Mouse (Mus musculus) stomach, embryonic 14.5 days (tissue): ENCODE measurements at regions not wholly inside any gene's neighbourhood (a gene's known extent, or its start where the extent isn't known, plus 50 kb on each side); places are given as distances from the start of the nearest gene placed in this dataset.

Experiments
- ATAC-seq: fragments of 200-750 bp; cut with Nextera tagmentation; 2 replicates; pipeline ENCODE4 v1.8.0; 2017; ENCODE audit warnings: low read depth, moderate TSS enrichment; ENCODE audit not compliant: insufficient number of reproducible peaks, insufficient read depth, low FRiP score
- H3K27ac ChIP-seq: fragments of 300-500 bp; sonication (generic); 2 replicates; pipeline ENCODE4 v1.5.1; 2014; ENCODE audit warnings: mild to moderate bottlenecking, low read length, moderate library complexity, mixed read lengths
- H3K27me3 ChIP-seq: fragments of 300-500 bp; sonication (generic); 2 replicates; pipeline ENCODE4 v1.6.1; 2014; ENCODE audit warnings: low read length, control low read depth, mixed read lengths; ENCODE audit not compliant: control insufficient read depth, insufficient read depth
- H3K36me3 ChIP-seq: fragments of 300-500 bp; sonication (generic); 2 replicates; pipeline ENCODE4 v1.6.1; 2014; ENCODE audit warnings: mild to moderate bottlenecking, control low read depth, low read length, moderate library complexity, mixed read lengths; ENCODE audit not compliant: control insufficient read depth, insufficient read depth
- H3K4me1 ChIP-seq: fragments of 300-500 bp; sonication (generic); 2 replicates; pipeline ENCODE4 v1.6.1; 2014; ENCODE audit warnings: low read length, control low read depth, mixed read lengths; ENCODE audit not compliant: control insufficient read depth, insufficient read depth
- H3K4me2 ChIP-seq: fragments of 300-500 bp; sonication (generic); replicated peaks from 2 replicates; pipeline ENCODE4 v1.6.1; 2014; ENCODE audit warnings: low read depth, low read length, control low read depth
- H3K4me3 ChIP-seq: fragments of 300-500 bp; sonication (generic); 2 replicates; pipeline ENCODE4 v1.5.1; 2014; ENCODE audit warnings: low read depth, low read length, control low read depth
- H3K9ac ChIP-seq: fragments of 300-500 bp; sonication (generic); replicated peaks from 2 replicates; pipeline ENCODE4 v1.6.1; 2014; ENCODE audit warnings: low read depth, mild to moderate bottlenecking, control low read depth, low read length, moderate library complexity, mixed read lengths
- H3K9me3 ChIP-seq: fragments of 300-500 bp; sonication (generic); 2 replicates; pipeline ENCODE4 v1.6.1; 2016; ENCODE audit warnings: low read depth, low read length, control low read depth; ENCODE audit not compliant: control insufficient read depth
- WGBS: fragments of 180-500 bp; shearing (Covaris S2); extraction: QIAGEN DNeasy Blood & Tissue Kit; methylation state at CpG from one replicate; pipeline ENCODE4 v1.1.7; 2014; 5-methylcytosine and 5-hydroxymethylcytosine counted together

- Histone ChIP-seq H3K9me3 (no peaks in the 10 kb centered on the region), H3K4me1 (no peaks in the 10 kb centered on the region), H3K4me3 (no peak overlapping the region), H3K27ac (no peak overlapping the region), H3K4me2 (no peak overlapping the region), H3K9ac (no peak overlapping the region), H3K36me3 (no peaks in the 10 kb centered on the region), H3K27me3 (no peaks in the 10 kb centered on the region)
- WGBS = 93% methylated on average over 1 of the region's 1 CpGs
- ATAC-seq = no peak
These were observed 230.1 kb downstream of the Lyplal1 start for GRCm38 (mm10) chr1:185887031-185887430.

- no peak overlapping the region for H3K27ac ChIP-seq
- H3K9me3 ChIP-seq = no peaks in the 10 kb centered on the region
- no peak overlapping the region for H3K4me2 ChIP-seq
- no peak overlapping the region for H3K4me3 ChIP-seq
- no peaks in the 10 kb centered on the region for H3K27me3 ChIP-seq
- WGBS = 36% methylated on average over 4 of the region's 4 CpGs
- H3K4me1 ChIP-seq = no peaks in the 10 kb centered on the region
- ATAC-seq = no peak
- H3K9ac ChIP-seq = no peak overlapping the region
- no peaks in the 10 kb centered on the region for H3K36me3 ChIP-seq
These were observed 225.3 kb downstream of the Lyplal1 start for GRCm38 (mm10) chr1:185891814-185892213.

DNA sequence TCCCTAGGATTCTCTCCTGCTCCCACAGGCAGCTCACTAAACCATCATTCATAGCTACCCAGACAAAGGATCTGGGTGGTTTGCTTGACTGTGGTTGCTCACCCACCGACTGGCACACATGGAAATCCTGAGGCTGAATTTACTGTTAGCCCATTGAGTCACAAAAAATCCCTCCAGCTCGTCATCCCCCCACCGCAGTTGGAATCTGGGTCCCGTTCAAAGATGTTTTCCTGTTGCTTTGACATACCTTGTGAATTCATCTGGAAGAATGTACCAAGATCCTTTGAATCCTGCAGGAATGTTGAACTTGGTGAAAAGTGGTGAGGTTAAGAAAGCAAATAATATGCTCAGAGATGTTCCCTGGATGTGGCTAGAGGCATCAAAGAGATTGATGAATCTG is 223.7 kb downstream of the Lyplal1 start:
- no peak overlapping the region for H3K4me3 ChIP-seq
- no peaks in the 10 kb centered on the region for H3K4me1 ChIP-seq
- H3K27me3 ChIP-seq = no peaks in the 10 kb centered on the region
- H3K27ac ChIP-seq = no peak overlapping the region
- WGBS = 77% methylated on average over 4 of the region's 4 CpGs
- no peak overlapping the region for H3K4me2 ChIP-seq
- no peak for ATAC-seq
- H3K9me3 ChIP-seq = no peaks in the 10 kb centered on the region
- no peak overlapping the region for H3K9ac ChIP-seq
- H3K36me3 ChIP-seq = no peaks in the 10 kb centered on the region

- Histone ChIP-seq H3K4me3 (no peak overlapping the region), H3K9me3 (no peaks in the 10 kb centered on the region), H3K36me3 (no peaks in the 10 kb centered on the region), H3K27ac (no peak overlapping the region), H3K4me1 (no peaks in the 10 kb centered on the region), H3K4me2 (no peak overlapping the region), H3K9ac (no peak overlapping the region), H3K27me3 (no peaks in the 10 kb centered on the region)
- WGBS = 62% methylated on average over 9 of the region's 9 CpGs
- no peak for ATAC-seq
These were observed 218.6 kb downstream of the Lyplal1 start for GRCm38 (mm10) chr1:185898475-185898874.

DNA sequence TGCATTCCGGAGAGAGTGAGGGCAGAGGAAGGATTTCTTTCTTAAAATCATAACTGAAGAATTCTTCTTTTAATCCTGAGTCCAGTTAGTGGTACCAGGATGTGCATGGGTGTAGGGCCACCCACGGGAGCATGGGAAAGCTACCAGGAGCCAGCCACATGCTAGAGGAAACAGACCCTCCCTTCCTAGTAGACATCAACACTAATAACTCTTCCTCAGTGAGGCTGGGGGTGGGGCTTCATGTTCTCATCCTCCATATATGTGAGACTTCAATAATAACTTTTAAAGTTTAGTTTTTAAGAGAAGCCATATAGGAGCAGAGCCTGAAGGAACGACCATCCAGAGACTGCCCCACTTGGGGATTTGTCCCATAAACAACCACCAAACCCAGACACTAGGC is 216.8 kb downstream of the Lyplal1 start:
- WGBS = 72% methylated on average over 3 of the region's 3 CpGs
- Histone ChIP-seq H3K9me3 (no peaks in the 10 kb centered on the region), H3K4me2 (no peak overlapping the region), H3K9ac (no peak overlapping the region), H3K27ac (no peak overlapping the region), H3K27me3 (no peaks in the 10 kb centered on the region), H3K4me3 (no peak overlapping the region), H3K4me1 (no peaks in the 10 kb centered on the region), H3K36me3 (no peaks in the 10 kb centered on the region)
- ATAC-seq = no peak

DNA sequence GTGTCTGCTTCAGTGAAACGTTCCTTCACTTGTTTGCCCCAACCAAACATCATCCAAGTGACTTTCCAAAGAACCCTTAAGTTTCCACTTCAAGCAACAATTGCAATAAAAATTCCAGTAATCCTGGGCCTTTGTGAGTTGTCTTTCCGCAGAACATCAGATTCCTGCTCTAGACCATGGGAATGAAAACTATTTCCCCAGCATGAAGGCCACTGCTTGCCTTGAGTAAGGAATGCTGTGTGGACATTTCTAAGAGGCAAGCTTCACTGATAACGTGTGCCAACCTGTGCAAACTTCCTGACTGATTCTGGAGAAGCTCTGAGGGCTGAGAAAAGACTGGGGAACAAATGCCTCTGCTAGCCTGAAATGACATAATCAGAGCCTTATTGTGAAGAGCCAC is 214.7 kb downstream of the Lyplal1 start:
- ATAC-seq = no peak
- WGBS = 78% methylated on average over 3 of the region's 3 CpGs
- no peaks in the 10 kb centered on the region for H3K27me3 ChIP-seq
- H3K9ac ChIP-seq = no peak overlapping the region
- no peak overlapping the region for H3K27ac ChIP-seq
- H3K4me3 ChIP-seq = no peak overlapping the region
- H3K9me3 ChIP-seq = no peaks in the 10 kb centered on the region
- no peaks in the 10 kb centered on the region for H3K4me1 ChIP-seq
- no peaks in the 10 kb centered on the region for H3K36me3 ChIP-seq
- H3K4me2 ChIP-seq = no peak overlapping the region

GRCm38 (mm10) chr1:185905666-185906065 is 211.4 kb downstream of the Lyplal1 start:
- Histone ChIP-seq H3K9ac (no peak overlapping the region), H3K36me3 (no peaks in the 10 kb centered on the region), H3K4me1 (no peaks in the 10 kb centered on the region), H3K9me3 (no peaks in the 10 kb centered on the region), H3K4me3 (no peak overlapping the region), H3K4me2 (no peak overlapping the region), H3K27ac (no peak overlapping the region), H3K27me3 (no peaks in the 10 kb centered on the region)
- 50% methylated on average over 7 of the region's 7 CpGs for WGBS
- ATAC-seq = no peak

- Histone ChIP-seq H3K27ac (no peak overlapping the region), H3K9ac (no peak overlapping the region), H3K27me3 (no peaks in the 10 kb centered on the region), H3K4me1 (no peaks in the 10 kb centered on the region), H3K4me3 (no peak overlapping the region), H3K4me2 (no peak overlapping the region), H3K36me3 (no peaks in the 10 kb centered on the region), H3K9me3 (no peaks in the 10 kb centered on the region)
- no peak for ATAC-seq
- WGBS = 52% methylated on average over 2 of the region's 2 CpGs
These were observed 201.5 kb downstream of the Lyplal1 start for GRCm38 (mm10) chr1:185915579-185915978.

GRCm38 (mm10) chr1:185918663-185919062 is 198.4 kb downstream of the Lyplal1 start:
- H3K9ac ChIP-seq = no peak overlapping the region
- H3K4me2 ChIP-seq = no peak overlapping the region
- H3K27me3 ChIP-seq = no peaks in the 10 kb centered on the region
- ATAC-seq = no peak
- no peaks in the 10 kb centered on the region for H3K36me3 ChIP-seq
- WGBS = 63% methylated on average over 1 of the region's 1 CpGs
- no peaks in the 10 kb centered on the region for H3K9me3 ChIP-seq
- H3K4me1 ChIP-seq = no peaks in the 10 kb centered on the region
- no peak overlapping the region for H3K27ac ChIP-seq
- H3K4me3 ChIP-seq = no peak overlapping the region
